Mouse (Mus musculus) E14TG2a.4 (cell line): ENCODE measurements around the gene Gng12.

ENCODE experiments used
- CTCF ChIP-seq: conservative IDR thresholded peaks from 2 replicates; pipeline ENCODE4 v1.5.1; 2014; ENCODE audit warnings: low read length
- NANOG ChIP-seq: IDR thresholded peaks from 2 replicates; pipeline ENCODE4 v1.6.1; 2014; ENCODE audit warnings: borderline replicate concordance, low read length, mixed read lengths

DNA sequence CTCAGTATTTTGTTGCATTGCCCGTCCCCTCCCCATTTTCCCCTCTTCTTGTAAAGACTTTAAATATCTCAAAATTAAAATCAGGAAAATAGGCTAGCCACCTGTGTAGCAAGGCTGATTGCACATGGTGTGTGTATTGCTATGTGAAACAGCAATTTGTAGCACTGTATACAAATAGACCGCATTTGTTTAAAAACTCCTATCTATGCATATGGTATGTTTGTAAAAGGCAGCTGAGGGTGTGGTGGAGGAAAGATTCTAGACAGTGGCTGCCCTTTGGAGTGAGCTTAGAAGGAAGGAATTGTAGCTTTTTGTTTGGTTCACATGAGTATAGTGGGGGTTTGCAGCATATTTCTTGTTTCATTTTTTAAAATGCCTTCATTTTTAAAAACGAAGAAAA is 88.5 kb downstream of the Gng12 start:
- no peak for TF ChIP-seq CTCF
- TF ChIP-seq NANOG, result no peak
